Mouse (Mus musculus): ENCODE data around the gene Ahcyl2. TPM values are rescaled to one million over a fixed set of nuclear protein-coding genes. Genes with fewer than 3 reads are reported as not detected.

Gene Ahcyl2
- polyA plus RNA-seq, 1 experiment from 2014 or later = 74.7 TPM

DNA sequence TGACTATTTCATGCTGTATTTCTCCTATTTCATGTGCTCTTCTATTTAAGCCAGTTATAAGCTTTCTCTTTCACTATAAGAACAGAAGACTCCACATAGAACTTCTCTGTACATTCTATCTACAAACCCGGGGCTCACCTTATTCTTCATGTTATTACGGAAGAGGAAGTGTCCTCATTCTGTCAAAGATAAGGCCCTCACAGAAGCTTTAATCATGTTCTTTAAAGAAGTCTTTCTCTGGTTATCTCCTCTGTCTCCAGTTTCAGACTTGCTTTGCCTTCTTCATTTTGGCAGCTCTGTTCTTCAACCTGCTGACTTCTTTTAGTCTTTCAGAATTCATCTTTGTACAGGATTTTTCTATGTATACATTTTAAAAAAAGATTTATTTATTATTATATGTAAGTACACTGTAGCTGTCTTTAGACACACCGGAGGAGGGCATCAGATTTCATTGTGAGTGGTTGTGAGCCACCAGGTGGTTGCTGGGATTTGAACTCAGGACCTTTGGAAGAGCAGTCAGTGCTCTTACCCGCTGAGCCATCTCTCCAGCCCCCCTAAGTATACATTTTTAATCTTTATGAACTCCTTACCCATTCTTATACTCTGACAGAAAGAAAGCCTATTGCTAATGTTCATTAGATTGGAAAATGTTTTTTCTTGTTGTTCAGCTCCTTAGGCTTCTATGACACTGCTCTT, 8.9 kb downstream of the Ahcyl2 start:
- Histone ChIP-seq H3K4me3 (ENCODE audit: low read depth, low read length) (no peak overlapping the region), H3K27me3 (replicated peaks; ENCODE audit: control insufficient read depth, insufficient read depth, low read length) (no peaks in the 10 kb centered on the region), H3K27ac (ENCODE audit: low read depth, low read length) (no peak overlapping the region), H3K4me2 (replicated peaks; ENCODE audit: low read depth) (no peak overlapping the region), H3K4me1 (replicated peaks; ENCODE audit: control insufficient read depth, insufficient read depth, low read length) (no peaks in the 10 kb centered on the region), H3K9me3 (ENCODE audit: control insufficient read depth) (no peaks in the 10 kb centered on the region), H3K36me3 (ENCODE audit: control insufficient read depth, insufficient read depth) (no peaks in the 10 kb centered on the region), H3K9ac (ENCODE audit: low read depth, low read length) (no peak overlapping the region)
- TF ChIP-seq CTCF (IDR thresholded peaks at IDR 0.05; ENCODE audit: low read depth) = no peak
- WGBS = 70% methylated on average over 4 of the region's 4 CpGs
- no peak for ATAC-seq

DNA sequence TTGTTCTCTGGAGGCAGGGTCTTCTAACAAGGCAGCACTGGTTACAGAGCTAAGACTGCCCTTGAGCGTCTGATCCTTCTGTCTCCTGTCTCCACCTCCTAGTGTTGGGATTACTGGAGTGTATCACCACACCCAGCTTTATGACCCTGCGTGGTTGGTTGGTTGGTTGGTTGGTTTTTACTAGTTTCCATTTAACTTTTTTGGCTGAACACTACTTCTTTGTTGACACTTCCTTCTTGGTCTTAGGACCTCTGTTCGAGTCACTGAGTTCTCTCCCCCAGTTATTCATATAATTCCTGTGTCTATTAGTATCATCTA, 9.4 kb downstream of the Ahcyl2 start:
- no peak for TF ChIP-seq CTCF (IDR thresholded peaks at IDR 0.05; ENCODE audit: low read depth)
- H3K4me3 ChIP-seq (ENCODE audit: low read depth, low read length) = no peak overlapping the region
- ATAC-seq = no peak
- H3K9me3 ChIP-seq (ENCODE audit: control insufficient read depth) = no peaks in the 10 kb centered on the region
- H3K36me3 ChIP-seq (ENCODE audit: control insufficient read depth, insufficient read depth) = no peaks in the 10 kb centered on the region
- no peaks in the 10 kb centered on the region for H3K27me3 ChIP-seq (replicated peaks; ENCODE audit: control insufficient read depth, insufficient read depth, low read length)
- H3K4me2 ChIP-seq (replicated peaks; ENCODE audit: low read depth) = no peak overlapping the region
- no peaks in the 10 kb centered on the region for H3K4me1 ChIP-seq (replicated peaks; ENCODE audit: control insufficient read depth, insufficient read depth, low read length)
- H3K9ac ChIP-seq (ENCODE audit: low read depth, low read length) = no peak overlapping the region
- no peak overlapping the region for H3K27ac ChIP-seq (ENCODE audit: low read depth, low read length)
- 56% methylated on average over 3 of the region's 3 CpGs for WGBS

DNA sequence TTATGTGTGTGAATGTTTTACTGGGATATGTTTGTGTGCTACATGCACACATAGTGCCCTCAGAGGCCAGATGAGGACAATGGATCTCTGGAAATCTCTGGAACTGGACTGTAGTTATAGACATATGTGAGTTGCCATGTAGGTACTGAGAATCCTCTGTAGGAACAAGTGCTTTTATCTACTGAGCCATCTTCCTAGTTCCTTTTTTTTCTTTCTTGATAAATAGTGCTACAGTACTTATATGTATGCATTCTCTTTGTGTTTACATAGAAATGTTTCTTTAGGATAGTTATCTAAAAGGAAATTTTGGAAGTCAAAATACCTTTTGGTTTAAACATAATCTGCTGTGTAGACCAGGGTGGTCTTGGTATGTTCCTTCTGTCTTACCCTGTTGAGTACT, 12.3 kb downstream of the Ahcyl2 start:
- Histone ChIP-seq H3K4me2 (replicated peaks; ENCODE audit: low read depth) (no peak overlapping the region), H3K9me3 (ENCODE audit: control insufficient read depth) (no peaks in the 10 kb centered on the region), H3K4me1 (replicated peaks; ENCODE audit: control insufficient read depth, insufficient read depth, low read length) (no peaks in the 10 kb centered on the region), H3K36me3 (ENCODE audit: control insufficient read depth, insufficient read depth) (no peaks in the 10 kb centered on the region), H3K27ac (ENCODE audit: low read depth, low read length) (no peak overlapping the region), H3K4me3 (ENCODE audit: low read depth, low read length) (no peak overlapping the region), H3K9ac (ENCODE audit: low read depth, low read length) (no peak overlapping the region), H3K27me3 (replicated peaks; ENCODE audit: control insufficient read depth, insufficient read depth, low read length) (no peaks in the 10 kb centered on the region)
- no peak for ATAC-seq
- no peak for TF ChIP-seq CTCF (IDR thresholded peaks at IDR 0.05; ENCODE audit: low read depth)

DNA sequence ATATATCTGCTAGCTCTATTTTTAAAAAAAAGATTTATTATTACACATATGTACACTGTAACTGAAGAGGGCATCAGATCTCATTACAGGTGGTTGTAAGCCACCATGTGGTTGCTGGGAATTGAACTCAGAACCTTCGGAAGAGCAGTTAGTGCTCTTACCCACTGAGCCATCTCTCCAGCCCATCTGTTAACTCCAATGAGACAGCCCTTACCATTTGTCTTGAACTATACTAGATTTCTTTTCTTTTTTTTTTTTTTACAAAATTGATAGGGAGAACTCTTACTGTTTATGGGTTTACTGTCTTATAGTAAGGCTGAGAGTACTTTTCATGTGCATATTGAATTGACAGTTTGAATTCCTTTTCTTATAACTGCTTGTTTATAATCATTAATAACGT, 12.8 kb downstream of the Ahcyl2 start:
- no peak for ATAC-seq
- H3K36me3 ChIP-seq (ENCODE audit: control insufficient read depth, insufficient read depth) = no peaks in the 10 kb centered on the region
- H3K27me3 ChIP-seq (replicated peaks; ENCODE audit: control insufficient read depth, insufficient read depth, low read length) = no peaks in the 10 kb centered on the region
- H3K4me2 ChIP-seq (replicated peaks; ENCODE audit: low read depth) = no peak overlapping the region
- no peak overlapping the region for H3K4me3 ChIP-seq (ENCODE audit: low read depth, low read length)
- H3K9ac ChIP-seq (ENCODE audit: low read depth, low read length) = no peak overlapping the region
- H3K9me3 ChIP-seq (ENCODE audit: control insufficient read depth) = no peaks in the 10 kb centered on the region
- WGBS = 94% methylated on average over 2 of the region's 2 CpGs
- no peaks in the 10 kb centered on the region for H3K4me1 ChIP-seq (replicated peaks; ENCODE audit: control insufficient read depth, insufficient read depth, low read length)
- no peak overlapping the region for H3K27ac ChIP-seq (ENCODE audit: low read depth, low read length)
- TF ChIP-seq CTCF (IDR thresholded peaks at IDR 0.05; ENCODE audit: low read depth) = no peak

DNA sequence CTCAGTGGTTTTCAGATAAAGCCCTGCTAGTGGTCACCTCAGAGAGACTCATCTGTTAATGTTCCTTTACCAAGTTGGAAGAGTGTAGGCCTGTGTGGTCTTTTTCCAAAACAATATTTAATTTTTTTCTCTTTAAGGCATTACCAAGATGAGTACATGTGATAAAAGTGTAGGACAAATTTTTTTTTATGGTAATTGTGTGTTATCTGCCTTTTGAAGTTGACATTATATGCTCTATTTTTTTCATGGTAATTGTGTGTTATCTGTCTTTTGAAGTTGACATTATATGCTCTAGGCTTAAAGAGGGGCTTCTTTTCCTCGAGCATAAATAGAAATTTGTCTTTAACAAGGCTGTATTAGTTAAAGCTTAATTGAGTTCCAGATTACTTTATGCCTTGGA, 14.4 kb downstream of the Ahcyl2 start:
- Histone ChIP-seq H3K9me3 (ENCODE audit: control insufficient read depth) (no peaks in the 10 kb centered on the region), H3K4me3 (ENCODE audit: low read depth, low read length) (no peak overlapping the region), H3K4me1 (replicated peaks; ENCODE audit: control insufficient read depth, insufficient read depth, low read length) (no peaks in the 10 kb centered on the region), H3K27ac (ENCODE audit: low read depth, low read length) (no peak overlapping the region), H3K9ac (ENCODE audit: low read depth, low read length) (no peak overlapping the region), H3K36me3 (ENCODE audit: control insufficient read depth, insufficient read depth) (no peaks in the 10 kb centered on the region), H3K27me3 (replicated peaks; ENCODE audit: control insufficient read depth, insufficient read depth, low read length) (no peaks in the 10 kb centered on the region), H3K4me2 (replicated peaks; ENCODE audit: low read depth) (no peak overlapping the region)
- ATAC-seq = no peak
- WGBS = 37% methylated on average over 1 of the region's 1 CpGs
- TF ChIP-seq CTCF (IDR thresholded peaks at IDR 0.05; ENCODE audit: low read depth) = no peak

DNA sequence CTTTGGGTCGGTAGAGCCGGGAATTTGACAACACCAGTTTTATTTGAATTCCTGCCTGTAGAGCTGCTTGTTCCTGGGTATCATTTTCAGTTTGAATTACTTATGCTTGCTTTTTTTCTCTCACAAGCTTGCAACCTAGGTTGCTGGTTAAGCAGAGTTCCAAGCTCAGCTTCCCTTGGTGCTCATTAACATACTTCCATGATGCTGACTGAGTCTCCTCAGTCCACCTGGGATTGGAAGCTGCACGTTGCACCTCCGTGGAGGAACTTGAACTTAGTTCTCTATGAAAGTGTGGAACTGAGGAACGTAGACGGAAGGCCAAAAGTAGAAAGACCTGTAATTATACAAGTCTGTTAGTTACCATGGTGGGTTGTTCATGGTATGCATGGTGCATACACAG, 16.1 kb downstream of the Ahcyl2 start:
- no peak for ATAC-seq
- H3K4me1 ChIP-seq (replicated peaks; ENCODE audit: control insufficient read depth, insufficient read depth, low read length) = no peaks in the 10 kb centered on the region
- H3K27me3 ChIP-seq (replicated peaks; ENCODE audit: control insufficient read depth, insufficient read depth, low read length) = no peaks in the 10 kb centered on the region
- H3K9me3 ChIP-seq (ENCODE audit: control insufficient read depth) = no peaks in the 10 kb centered on the region
- no peak overlapping the region for H3K4me2 ChIP-seq (replicated peaks; ENCODE audit: low read depth)
- no peaks in the 10 kb centered on the region for H3K36me3 ChIP-seq (ENCODE audit: control insufficient read depth, insufficient read depth)
- no peak overlapping the region for H3K9ac ChIP-seq (ENCODE audit: low read depth, low read length)
- 80% methylated on average over 6 of the region's 6 CpGs for WGBS
- H3K27ac ChIP-seq (ENCODE audit: low read depth, low read length) = no peak overlapping the region
- TF ChIP-seq CTCF (IDR thresholded peaks at IDR 0.05; ENCODE audit: low read depth) = no peak
- no peak overlapping the region for H3K4me3 ChIP-seq (ENCODE audit: low read depth, low read length)
